Mouse (Mus musculus) olfactory bulb, adult 2 months (tissue): ENCODE measurements around the gene 2200002J24Rik. TPM values are rescaled to one million over a fixed set of nuclear protein-coding genes. Genes with fewer than 3 reads are reported as not detected.

Experiments used
- H3K27ac ChIP-seq: fragments of 200-500 bp; 2 replicates; pipeline ENCODE4 v1.5.1; 2012; ENCODE audit warnings: low read depth, low read length; ENCODE audit not compliant: insufficient read depth
- H3K4me1 ChIP-seq: fragments of 200-500 bp; 2 replicates; pipeline ENCODE4 v1.6.1; 2012; ENCODE audit warnings: low read length; ENCODE audit not compliant: control insufficient read depth, insufficient read depth
- H3K4me3 ChIP-seq: fragments of 200-500 bp; 2 replicates; pipeline ENCODE4 v1.5.1; 2012; ENCODE audit warnings: mild to moderate bottlenecking, low read depth, low read length, moderate library complexity; ENCODE audit not compliant: insufficient read depth
- CTCF ChIP-seq: fragments of 200-500 bp; IDR thresholded peaks from 2 replicates; pipeline ENCODE4 v1.5.1; 2012; ENCODE audit warnings: low read depth, mild to moderate bottlenecking, low read length, moderate library complexity; ENCODE audit not compliant: insufficient read depth
- POLR2A ChIP-seq: fragments of 200-500 bp; IDR thresholded peaks from 2 replicates; pipeline ENCODE4 v1.6.1; 2012; ENCODE audit warnings: mild to moderate bottlenecking, low read depth, low read length, moderate library complexity; ENCODE audit not compliant: insufficient read depth
- WGBS: fragments of 180-500 bp; shearing (Covaris S2); methylation state at CpG from one replicate; pipeline ENCODE4 v1.1.7; 2018; 5-methylcytosine and 5-hydroxymethylcytosine counted together
- polyA plus RNA-seq: library from polyadenylated mRNA; stranded (reverse); fragments of >200 nt; gene quantifications from 2 replicates; pipeline ENCODE4 v1.2.4, GENCODE M21; 2012; ENCODE audit warnings: low replicate concordance; ENCODE audit not compliant: missing spikeins, insufficient read depth, insufficient read length

Gene 2200002J24Rik
- polyA plus RNA-seq, 1 experiment: not detected

DNA sequence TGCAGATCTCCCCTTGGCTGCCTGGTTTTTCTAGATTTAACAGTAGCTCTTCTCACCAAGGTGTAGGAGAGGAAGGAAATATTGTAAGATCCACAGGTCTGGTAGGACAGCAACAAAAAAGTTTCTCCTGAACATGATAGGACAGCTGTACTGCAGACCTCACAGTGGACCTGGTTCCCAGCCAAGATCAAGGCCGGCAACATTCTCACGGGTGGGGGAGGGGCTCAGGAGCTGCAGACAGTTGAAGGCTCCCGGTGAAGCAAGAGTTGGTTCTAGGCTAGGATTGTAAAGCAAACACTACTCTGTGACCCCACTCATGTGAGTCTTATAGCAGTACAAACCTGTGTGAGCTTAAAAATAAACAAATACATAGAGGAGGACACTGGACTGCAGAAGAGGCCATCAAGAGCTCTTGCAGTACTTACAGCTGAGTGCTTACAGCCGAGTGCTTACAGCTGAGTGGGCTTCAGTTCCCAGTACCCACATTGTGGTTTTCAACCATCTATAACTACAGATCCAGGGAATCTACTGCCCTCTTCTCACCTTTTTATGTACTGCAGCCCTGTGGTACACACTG, 45.4 kb downstream of the 2200002J24Rik start:
- Histone ChIP-seq H3K4me3 (no peak overlapping the region), H3K27ac (no peak overlapping the region), H3K4me1 (peaks cover 3% of the 10 kb centered on the region; the same call in 1 of the 2 replicates)
- TF ChIP-seq POLR2A (no peak), CTCF (no peak)
- WGBS: 41% methylated on average over 4 of the region's 4 CpGs

DNA sequence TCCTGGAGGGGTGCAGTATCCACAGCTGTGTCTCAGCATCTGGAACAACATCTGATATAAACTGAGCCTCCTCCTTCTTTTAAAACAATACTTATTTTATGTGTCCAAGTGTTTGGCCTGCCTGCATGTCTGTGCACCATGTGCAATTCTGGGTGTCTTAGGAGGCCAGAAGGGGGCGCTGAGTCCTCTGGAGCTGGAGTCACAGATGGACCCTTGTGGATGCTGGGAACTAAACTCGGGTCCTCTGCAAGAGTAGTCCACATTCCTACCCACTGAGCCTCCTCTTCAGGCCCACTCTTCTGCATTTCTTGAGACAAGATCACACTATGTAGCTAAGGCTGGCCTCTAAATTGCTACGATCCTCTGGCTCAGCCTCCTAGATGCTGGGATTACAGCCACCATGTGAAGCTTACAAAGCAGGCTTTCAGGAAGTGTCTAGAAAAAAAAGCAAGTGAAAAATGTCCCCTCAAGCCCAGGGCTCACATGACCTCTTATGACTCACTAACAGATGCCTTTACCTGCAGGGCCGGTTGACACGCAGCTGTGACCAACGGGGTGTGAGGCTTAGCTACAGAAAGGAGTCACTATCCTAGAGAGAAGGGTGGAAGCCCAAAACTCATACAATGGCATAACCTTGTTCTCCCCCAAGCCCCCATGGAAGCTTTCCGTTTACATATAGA, 48.9 kb downstream of the 2200002J24Rik start:
- no peak overlapping the region for H3K4me3 ChIP-seq
- no peak for TF ChIP-seq POLR2A
- WGBS: 88% methylated on average over 7 of the region's 7 CpGs
- H3K27ac ChIP-seq: no peak overlapping the region
- peaks cover 25% of the 10 kb centered on the region for H3K4me1 ChIP-seq

Other genes with a start within 250 kb of the 2200002J24Rik start
- not detected in 2 replicates for gene Kirrel2, start 241.2 kb upstream of the 2200002J24Rik start, polyA plus RNA-seq
- not detected in 2 replicates for gene Nphs1, start 240.6 kb upstream of the 2200002J24Rik start, polyA plus RNA-seq
- not detected in 2 replicates for gene Prodh2, start 205.3 kb upstream of the 2200002J24Rik start, polyA plus RNA-seq
- gene Arhgap33, start 163.9 kb upstream of the 2200002J24Rik start, polyA plus RNA-seq: not detected in 2 replicates
- not detected in 2 replicates for gene Hspb6, start 146.7 kb upstream of the 2200002J24Rik start, polyA plus RNA-seq
- not detected in 2 replicates for gene Proser3, start 146.6 kb upstream of the 2200002J24Rik start, polyA plus RNA-seq
- not detected in 2 replicates for gene Lin37, start 139.1 kb upstream of the 2200002J24Rik start, polyA plus RNA-seq
- gene U2af1l4, start 135.6 kb upstream of the 2200002J24Rik start, polyA plus RNA-seq: not detected in 2 replicates
- not detected in 2 replicates for gene Gm49396, start 135.6 kb upstream of the 2200002J24Rik start, polyA plus RNA-seq
- not detected in 2 replicates for gene Psenen, start 135.3 kb upstream of the 2200002J24Rik start, polyA plus RNA-seq
- gene Igflr1, start 133.5 kb upstream of the 2200002J24Rik start, polyA plus RNA-seq: not detected in 2 replicates
- 696 TPM in 1 of 2 replicates, not detected in the other for gene Kmt2b, start 110.2 kb upstream of the 2200002J24Rik start, polyA plus RNA-seq
- not detected in 2 replicates for gene Zbtb32, start 100.0 kb upstream of the 2200002J24Rik start, polyA plus RNA-seq
- not detected in 2 replicates for gene Upk1a, start 86.1 kb upstream of the 2200002J24Rik start, polyA plus RNA-seq
- gene Cox6b1, start 72.8 kb upstream of the 2200002J24Rik start, polyA plus RNA-seq: 1,523 TPM in 1 of 2 replicates, not detected in the other
- gene Etv2, start 63.1 kb upstream of the 2200002J24Rik start, polyA plus RNA-seq: not detected in 2 replicates
- gene Rbm42, start 48.6 kb upstream of the 2200002J24Rik start, polyA plus RNA-seq: not detected in 2 replicates
- not detected in 2 replicates for gene Haus5, start 33.9 kb upstream of the 2200002J24Rik start, polyA plus RNA-seq
- not detected in 2 replicates for gene Pmis2, start 27.3 kb upstream of the 2200002J24Rik start, polyA plus RNA-seq
- not detected in 2 replicates for gene Atp4a, start 13.3 kb downstream of the 2200002J24Rik start, polyA plus RNA-seq
- not detected in 2 replicates for gene Tmem147, start 30.6 kb downstream of the 2200002J24Rik start, polyA plus RNA-seq
- gene Gapdhs, start 44.8 kb downstream of the 2200002J24Rik start, polyA plus RNA-seq: not detected in 2 replicates
- not detected in 2 replicates for gene Sbsn, start 52.5 kb downstream of the 2200002J24Rik start, polyA plus RNA-seq
- gene Dmkn, start 64.8 kb downstream of the 2200002J24Rik start, polyA plus RNA-seq: not detected in 2 replicates
- not detected in 2 replicates for gene Krtdap, start 89.0 kb downstream of the 2200002J24Rik start, polyA plus RNA-seq
- not detected in 2 replicates for gene Ffar2, start 124.8 kb downstream of the 2200002J24Rik start, polyA plus RNA-seq
- gene Ffar3, start 157.3 kb downstream of the 2200002J24Rik start, polyA plus RNA-seq: not detected in 2 replicates
- gene Ffar1, start 162.6 kb downstream of the 2200002J24Rik start, polyA plus RNA-seq: not detected in 2 replicates
- gene Cd22, start 181.4 kb downstream of the 2200002J24Rik start, polyA plus RNA-seq: not detected in 2 replicates
- not detected in 2 replicates for gene Mag, start 215.9 kb downstream of the 2200002J24Rik start, polyA plus RNA-seq
- gene Hamp2, start 225.8 kb downstream of the 2200002J24Rik start, polyA plus RNA-seq: not detected in 2 replicates
- not detected in 2 replicates for gene Hamp, start 245.1 kb downstream of the 2200002J24Rik start, polyA plus RNA-seq